Mouse (Mus musculus) bone marrow macrophage, adult 2 months (primary cell): ENCODE measurements around the gene Aoc1. TPM values are rescaled to one million over a fixed set of nuclear protein-coding genes. Genes with fewer than 3 reads are reported as not detected.
"Not testable (repeated sequence)": the region's sequence is repeated elsewhere in the genome, so short reads cannot be mapped to it uniquely, and the experiment has no call there.

Source experiments
- H3K27ac ChIP-seq: 2 replicates; pipeline ENCODE4 v1.5.1; 2012; ENCODE audit warnings: low read depth, low read length; ENCODE audit not compliant: insufficient read depth
- H3K4me1 ChIP-seq: 2 replicates; pipeline ENCODE4 v1.6.1; 2012; ENCODE audit warnings: low read length; ENCODE audit not compliant: control insufficient read depth, insufficient read depth
- H3K4me3 ChIP-seq: 2 replicates; pipeline ENCODE4 v1.5.1; 2012; ENCODE audit warnings: mild to moderate bottlenecking, low read length, moderate library complexity; ENCODE audit not compliant: insufficient read depth
- CTCF ChIP-seq: IDR thresholded peaks from 2 replicates; pipeline ENCODE4 v1.5.1; 2012; ENCODE audit warnings: low read depth, mild to moderate bottlenecking, low read length, moderate library complexity
- POLR2A ChIP-seq: IDR thresholded peaks from 2 replicates; pipeline ENCODE4 v1.6.1; 2012; ENCODE audit warnings: mild to moderate bottlenecking, low read depth, low read length, borderline replicate concordance
- polyA plus RNA-seq: library from polyadenylated mRNA; stranded (reverse); fragments of >200 nt; gene quantifications from 2 replicates; pipeline ENCODE4 v1.2.4, GENCODE M21; 2012; ENCODE audit not compliant: missing spikeins, insufficient read depth, insufficient read length

Aoc1 gene
- polyA plus RNA-seq, 1 experiment, result not detected

GRCm38 (mm10) chr6:48869774-48870173, 2.9 kb upstream of the Aoc1 start:
- Histone ChIP-seq H3K4me3 (no peak overlapping the region), H3K27ac (no peak overlapping the region), H3K4me1 (no peaks in the 10 kb centered on the region)
- TF ChIP-seq CTCF (no peak), POLR2A (no peak)

GRCm38 (mm10) chr6:48874576-48874975, 1.9 kb downstream of the Aoc1 start:
- Histone ChIP-seq H3K4me3 (no peak overlapping the region), H3K27ac (no peak overlapping the region), H3K4me1 (no peaks in the 10 kb centered on the region)
- TF ChIP-seq CTCF (no peak), POLR2A (no peak)

- no peak overlapping the region for H3K4me3 ChIP-seq
- TF ChIP-seq CTCF (no peak), POLR2A (no peak)
- no peaks in the 10 kb centered on the region for H3K4me1 ChIP-seq
- no peak overlapping the region for H3K27ac ChIP-seq
Measured at GRCm38 (mm10) chr6:48875515-48875914, 2.8 kb downstream of the Aoc1 start.

- H3K4me1 ChIP-seq, result no peaks in the 10 kb centered on the region
- H3K27ac ChIP-seq, result no peak overlapping the region
- H3K4me3 ChIP-seq, result no peak overlapping the region
- TF ChIP-seq CTCF, result no peak
- no peak for TF ChIP-seq POLR2A
Measured at GRCm38 (mm10) chr6:48876510-48877135, 3.9 kb downstream of the Aoc1 start.

- no peaks in the 10 kb centered on the region for H3K4me1 ChIP-seq
- TF ChIP-seq CTCF, result no peak
- no peak for TF ChIP-seq POLR2A
- no peak overlapping the region for H3K4me3 ChIP-seq
Measured at GRCm38 (mm10) chr6:48894203-48894602, 21.5 kb downstream of the Aoc1 start.

GRCm38 (mm10) chr6:48894938-48895818, 22.5 kb downstream of the Aoc1 start:
- TF ChIP-seq CTCF (no peak), POLR2A (no peak)
- Histone ChIP-seq H3K4me1 (no peaks in the 10 kb centered on the region), H3K4me3 (no peak overlapping the region), H3K27ac (no peak overlapping the region)

More at GRCm38 (mm10) chr6:48894203-48894602, 21.5 kb downstream of the Aoc1 start:
- no peak overlapping the region for H3K27ac ChIP-seq

GRCm38 (mm10) chr6:48895941-48896340, 23.2 kb downstream of the Aoc1 start:
- Histone ChIP-seq H3K4me1 (no peaks in the 10 kb centered on the region), H3K4me3 (no peak overlapping the region), H3K27ac (no peak overlapping the region)
- no peak for TF ChIP-seq CTCF
- no peak for TF ChIP-seq POLR2A

GRCm38 (mm10) chr6:48896956-48897355, 24.3 kb downstream of the Aoc1 start:
- no peak overlapping the region for H3K4me3 ChIP-seq
- no peak overlapping the region for H3K27ac ChIP-seq
- TF ChIP-seq CTCF (no peak), POLR2A (no peak)
- H3K4me1 ChIP-seq, result no peaks in the 10 kb centered on the region

- H3K27ac ChIP-seq, H3K4me1 ChIP-seq, H3K4me3 ChIP-seq: not testable (repeated sequence)
Measured at GRCm38 (mm10) chr6:48901316-48901715, 28.6 kb downstream of the Aoc1 start.
